Mouse (Mus musculus) spleen, postnatal 4 days (tissue): ENCODE results near the gene Tulp3.

Experiments
- DNase-seq, 2 experiments: peaks; one replicate each; pipeline ENCODE4 v3.0.0; 2022; ENCODE audit warnings: low spot score in 2 of 2

Gene Tulp3

DNA sequence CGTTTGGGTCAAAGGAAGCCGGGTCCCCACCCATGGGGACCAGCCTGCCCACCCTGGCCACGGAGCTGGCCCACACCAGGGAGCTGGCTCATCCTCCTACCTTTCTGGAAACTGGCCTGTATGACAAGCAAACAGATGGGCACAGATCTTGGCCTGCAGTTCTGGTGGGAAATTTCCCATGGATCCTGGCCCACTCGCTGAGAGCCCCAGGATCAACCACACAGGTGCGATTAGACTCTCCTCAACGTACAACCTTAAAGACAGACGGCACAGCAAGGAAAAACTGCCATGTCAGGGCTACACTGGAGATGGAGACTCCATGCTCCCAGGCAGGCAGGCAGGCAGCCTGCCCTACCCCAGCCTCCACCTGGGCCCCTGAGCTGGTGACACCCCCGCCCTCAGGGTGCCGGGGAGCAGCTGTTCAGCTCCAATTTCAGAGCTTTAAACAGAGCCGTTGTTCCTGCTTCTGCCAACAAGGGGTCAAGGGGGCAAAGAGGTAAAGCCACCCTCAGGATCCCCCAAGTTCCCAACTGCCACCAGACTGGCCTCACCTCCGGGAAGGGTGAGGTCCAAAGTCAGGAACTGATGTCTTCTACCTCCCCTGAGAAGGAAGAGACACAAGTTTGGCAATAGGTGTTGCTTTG, 58.8 kb downstream of the Tulp3 start:
- no peak for DNase-seq

DNA sequence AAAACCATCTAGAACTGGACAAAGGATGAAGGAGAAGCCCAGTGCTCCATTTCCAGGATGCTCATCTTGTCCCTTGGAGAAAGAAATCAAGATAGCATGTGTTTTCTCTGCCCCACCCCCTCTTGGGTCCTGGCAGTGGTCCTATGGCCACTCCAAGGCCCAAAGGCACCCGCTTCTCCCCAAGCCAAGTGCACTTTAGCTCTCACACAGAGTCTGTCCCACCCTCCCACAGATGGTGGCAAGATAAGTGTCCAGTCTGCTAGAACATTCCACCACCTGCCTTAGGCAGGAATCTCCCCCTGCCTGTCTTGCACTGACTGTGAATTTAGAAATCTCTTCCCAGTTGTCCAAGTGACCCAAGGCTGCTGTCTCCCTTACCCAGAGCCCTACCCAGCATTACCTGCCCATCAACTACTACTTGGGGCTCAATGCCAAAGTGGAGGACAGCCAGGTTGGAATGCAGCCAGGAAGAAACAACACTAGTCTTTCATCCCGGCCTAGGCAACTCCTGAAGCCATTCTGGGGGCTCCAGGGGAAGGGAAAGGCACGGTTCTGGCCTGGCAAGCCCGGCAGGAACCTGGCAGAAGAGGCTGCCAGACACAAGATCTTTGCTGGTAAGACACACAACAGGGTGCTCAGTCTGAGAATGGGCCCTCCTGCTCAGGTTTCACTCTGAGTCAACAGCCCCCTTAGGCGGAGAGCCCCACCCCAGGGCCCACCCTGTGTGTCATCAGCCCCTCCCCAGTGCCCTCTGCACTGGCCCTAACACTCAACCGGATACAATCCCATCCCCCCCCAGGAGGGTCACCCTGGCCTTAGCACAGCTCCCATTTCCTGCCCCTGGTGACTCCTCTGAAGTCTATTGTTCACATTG, 59.5 kb downstream of the Tulp3 start:
- DNase-seq = no peak

DNA sequence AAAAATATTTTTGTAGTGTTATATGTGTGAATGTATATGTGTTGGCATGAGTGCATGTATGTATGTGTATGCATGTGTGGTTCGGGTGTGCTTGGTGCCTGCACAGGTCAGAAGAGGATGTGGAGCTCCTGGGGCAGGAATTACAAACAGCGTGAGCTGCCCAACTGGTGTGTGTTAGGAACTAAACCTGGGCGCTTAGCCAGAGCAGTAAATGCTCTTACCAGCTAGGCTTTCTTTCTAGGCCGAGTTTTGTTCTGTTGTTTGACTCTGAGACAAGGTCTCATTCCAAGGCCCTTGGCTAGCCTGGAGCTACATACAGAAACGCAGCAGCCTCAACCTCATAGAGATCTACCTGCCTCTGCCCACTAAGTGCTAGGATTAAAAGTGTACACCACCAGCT, 64.4 kb downstream of the Tulp3 start:
- DNase-seq = no peak

DNA sequence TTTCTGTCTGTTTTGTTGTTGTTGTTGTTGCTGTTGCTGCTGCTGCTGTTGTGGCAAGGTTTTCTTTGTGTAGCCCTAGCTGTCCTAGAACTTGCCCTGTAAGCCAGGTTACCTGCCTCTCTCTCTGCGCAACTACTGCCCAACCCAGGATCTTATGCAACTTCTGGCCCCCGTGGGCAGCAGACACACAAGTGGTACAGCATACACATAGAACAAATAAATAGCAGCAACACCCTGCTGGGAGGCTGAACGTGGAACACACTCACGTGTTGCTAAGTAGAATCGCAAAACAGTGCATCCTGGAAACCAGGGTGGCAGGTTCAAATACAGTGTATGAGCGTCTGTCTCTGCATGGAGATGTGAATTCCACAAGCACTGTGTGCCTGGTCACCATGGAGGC, 67.0 kb downstream of the Tulp3 start:
- DNase-seq = no peak

DNA sequence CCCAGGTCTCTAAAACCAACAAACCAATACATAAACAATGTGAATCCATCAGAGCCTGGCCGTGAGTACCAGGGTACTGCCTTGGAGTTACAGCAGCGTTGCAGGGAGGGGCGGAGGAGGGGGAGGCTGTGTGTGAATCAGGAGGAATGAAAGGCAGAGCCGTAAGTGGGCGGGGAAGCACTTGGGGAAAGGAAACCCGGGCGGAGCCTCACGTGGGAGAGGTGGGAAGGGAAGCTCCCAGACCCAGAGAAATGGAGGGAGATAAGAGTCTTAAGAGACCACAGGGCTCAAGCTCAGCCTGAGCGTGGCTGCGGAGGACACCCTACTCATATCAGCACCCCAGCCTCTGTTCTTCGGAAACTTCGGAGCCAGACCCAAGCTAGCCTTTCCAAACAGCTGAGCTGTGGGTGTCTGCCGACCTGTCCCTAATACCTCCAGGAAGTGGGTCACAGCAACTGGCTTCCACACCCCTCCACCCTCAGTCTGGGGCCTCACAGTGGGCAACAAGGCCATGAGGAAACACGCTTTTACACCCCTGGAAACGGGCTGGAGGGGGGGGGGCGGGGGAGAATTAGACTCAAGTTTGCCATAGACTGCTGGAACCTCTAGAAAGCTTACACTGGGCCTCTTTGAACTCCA, 69.7 kb downstream of the Tulp3 start:
- peak in 1 of 2 experiments; percentile 17 for DNase-seq

GRCm38 (mm10) chr6:128282126-128282525, 73.5 kb downstream of the Tulp3 start:
- DNase-seq = no peak

DNA sequence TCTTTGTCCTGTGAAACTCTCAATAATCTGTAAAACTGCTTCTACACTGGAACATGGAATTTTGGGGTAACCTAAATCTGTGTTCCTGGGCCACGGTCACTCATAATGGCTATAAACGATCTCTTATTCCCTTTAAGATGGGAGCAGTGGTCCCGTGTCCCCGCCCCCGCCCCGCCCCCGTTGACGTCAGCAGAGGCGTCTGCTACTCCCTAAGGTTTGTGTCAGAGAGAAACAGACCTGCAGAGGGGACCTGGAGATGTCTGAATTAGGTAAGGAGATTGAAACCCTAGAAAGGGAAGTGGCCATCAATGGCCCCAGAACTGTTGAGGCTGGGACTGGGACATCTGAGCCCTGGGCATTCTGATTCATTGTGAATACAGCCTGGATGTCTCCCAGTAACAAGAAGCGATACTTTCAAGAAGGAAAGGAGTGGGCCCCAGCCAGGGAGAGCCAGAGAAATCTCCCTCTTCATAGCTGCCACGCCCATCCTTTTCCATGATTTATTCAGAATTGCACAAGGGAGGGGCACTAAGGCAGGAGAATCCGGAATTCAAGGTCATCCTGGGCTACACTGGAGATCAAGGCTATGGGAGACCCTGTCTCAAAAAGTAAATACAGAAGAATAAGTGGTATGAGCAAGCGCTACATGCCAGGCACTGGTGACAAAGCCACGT, 75.0 kb downstream of the Tulp3 start:
- no peak for DNase-seq

DNA sequence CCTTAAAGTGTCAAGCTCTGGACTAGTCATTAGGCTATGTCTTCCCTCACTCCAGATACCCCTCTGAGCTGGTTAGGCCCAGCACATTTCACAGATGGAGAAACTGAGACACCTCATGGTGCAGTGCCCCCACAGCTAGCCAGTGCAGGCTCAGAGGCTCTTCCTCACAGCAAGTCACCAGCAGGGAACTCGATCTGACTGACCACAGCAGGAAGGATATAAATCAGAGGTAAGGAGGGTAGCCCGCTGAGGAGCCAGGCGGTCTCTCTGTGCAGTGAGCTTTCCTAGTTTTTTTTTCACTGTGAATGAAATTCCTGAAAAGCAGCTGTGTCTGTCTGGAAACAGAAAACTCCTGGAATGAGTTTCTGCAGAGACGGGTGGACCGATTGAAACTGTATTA, 76.0 kb downstream of the Tulp3 start:
- no peak for DNase-seq

DNA sequence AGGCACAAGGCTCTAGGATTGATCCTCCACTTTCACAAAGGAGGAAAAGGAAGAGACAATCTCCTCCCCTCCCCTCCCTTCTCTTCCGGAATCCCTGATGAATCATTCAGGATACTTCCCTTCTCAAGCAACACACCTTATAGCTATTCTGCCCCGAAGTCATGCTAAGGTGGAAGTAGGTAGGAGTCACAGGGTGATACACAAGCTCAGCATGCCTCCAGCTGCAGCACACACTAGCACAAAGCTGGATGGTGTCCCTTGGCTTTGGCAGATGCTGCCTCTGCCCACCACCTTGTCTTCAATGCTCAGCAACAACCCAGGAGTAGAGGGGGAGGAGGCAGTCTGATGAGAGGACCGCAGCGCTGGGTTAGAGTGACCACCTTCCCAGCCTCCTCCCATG, 76.6 kb downstream of the Tulp3 start:
- DNase-seq = no peak

- DNase-seq = no peak
These were observed 78.2 kb downstream of the Tulp3 start for GRCm38 (mm10) chr6:128277132-128278085.

- no peak for DNase-seq
These were observed 79.3 kb downstream of the Tulp3 start for GRCm38 (mm10) chr6:128276349-128276748.

GRCm38 (mm10) chr6:128275506-128276064, 80.1 kb downstream of the Tulp3 start:
- no peak for DNase-seq

DNA sequence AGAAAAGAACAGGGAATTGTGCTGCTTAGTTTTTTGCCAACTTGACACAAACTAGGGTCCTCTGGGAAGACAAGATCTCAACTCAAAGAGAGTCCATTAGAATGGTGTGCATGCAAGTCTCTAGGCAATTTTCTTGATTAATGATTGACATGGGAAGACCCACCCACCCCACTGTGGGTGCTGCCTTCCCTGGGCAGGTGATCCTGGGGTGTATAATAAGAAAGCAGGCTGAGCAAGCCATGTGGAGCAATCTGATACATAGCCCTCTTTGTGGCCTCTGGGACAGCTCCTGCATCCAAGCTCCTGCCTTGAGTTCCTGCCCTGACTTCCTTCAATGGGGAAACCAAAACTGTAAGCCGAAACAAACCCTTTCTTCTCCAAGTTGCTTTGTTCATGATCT, 82.1 kb downstream of the Tulp3 start:
- DNase-seq = no peak

GRCm38 (mm10) chr6:128272754-128273153, 82.9 kb downstream of the Tulp3 start:
- no peak for DNase-seq
